Mouse (Mus musculus): ENCODE data around the gene 1190007I07Rik. TPM values are rescaled to one million over a fixed set of nuclear protein-coding genes. Genes with fewer than 3 reads are reported as not detected.
"Not testable (repeated sequence)": the region's sequence is repeated elsewhere in the genome, so short reads cannot be mapped to it uniquely, and the experiment has no call there.

Gene 1190007I07Rik
- polyA plus RNA-seq, 1 experiment from 2014 or later, result 38.2 TPM

- not testable (repeated sequence) for H3K4me1 ChIP-seq (ENCODE audit: control insufficient read depth, insufficient read depth, low read length); H3K36me3 ChIP-seq (ENCODE audit: control insufficient read depth, insufficient read depth, low read length); H3K4me2 ChIP-seq; H3K4me3 ChIP-seq (ENCODE audit: low read depth, low read length); H3K27ac ChIP-seq (ENCODE audit: low read depth, low read length); H3K9ac ChIP-seq (ENCODE audit: low read depth, low read length); H3K27me3 ChIP-seq (ENCODE audit: control insufficient read depth, insufficient read depth, low read length); H3K9me3 ChIP-seq (replicated peaks; ENCODE audit: control insufficient read depth, low read length); ATAC-seq (replicated peaks; ENCODE audit: insufficient number of reproducible peaks, low FRiP score, low TSS enrichment)
- 68% methylated on average over 9 of the region's 9 CpGs for WGBS (ENCODE audit: insufficient replicate concordance)
Measured at GRCm38 (mm10) chr10:82589673-82590072, 33.4 kb downstream of the 1190007I07Rik start.

DNA sequence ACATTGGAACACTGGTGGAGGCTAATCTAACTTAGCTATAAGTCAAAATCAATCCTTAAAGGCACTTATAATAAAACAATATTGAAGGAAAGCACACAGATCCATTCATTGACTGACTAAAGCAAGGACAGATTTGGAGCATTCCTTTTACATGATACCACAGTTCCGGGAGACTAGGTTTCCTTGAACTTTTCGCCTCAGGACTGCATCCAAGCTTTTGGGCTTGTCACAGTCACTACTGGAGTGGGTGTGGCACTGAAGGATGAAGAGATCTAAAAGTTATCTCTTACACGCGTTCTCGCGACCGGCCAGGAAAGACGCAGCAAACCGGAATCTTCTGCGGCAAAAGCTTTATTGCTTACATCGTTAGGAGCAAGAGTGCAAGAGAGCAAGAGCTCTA is 51.9 kb downstream of the 1190007I07Rik start:
- 94% methylated on average over 11 of the region's 11 CpGs for WGBS (ENCODE audit: insufficient replicate concordance)
- ATAC-seq (replicated peaks; ENCODE audit: insufficient number of reproducible peaks, low FRiP score, low TSS enrichment); H3K4me2 ChIP-seq: not testable (repeated sequence)

More for the DNA sequence above, 51.9 kb downstream of the 1190007I07Rik start:
- not testable (repeated sequence) for H3K27me3 ChIP-seq (ENCODE audit: control insufficient read depth, insufficient read depth, low read length); H3K36me3 ChIP-seq (ENCODE audit: control insufficient read depth, insufficient read depth, low read length); H3K27ac ChIP-seq (ENCODE audit: low read depth, low read length); H3K9ac ChIP-seq (ENCODE audit: low read depth, low read length); H3K4me3 ChIP-seq (ENCODE audit: low read depth, low read length); H3K9me3 ChIP-seq (replicated peaks; ENCODE audit: control insufficient read depth, low read length); H3K4me1 ChIP-seq (ENCODE audit: control insufficient read depth, insufficient read depth, low read length)

Other genes with a start within 250 kb of the 1190007I07Rik start
- not detected in 2 replicates for gene Gm1553, start 130.6 kb downstream of the 1190007I07Rik start, polyA plus RNA-seq (2014; fragmentation: Nextera tagmentation; extraction: Ambion mirVana)
- gene Tdg, start 6.6 kb upstream of the 1190007I07Rik start, polyA plus RNA-seq (2014; fragmentation: Nextera tagmentation; extraction: Ambion mirVana), result 115 and 140 TPM in 2 replicates
- 1.4 and 1.6 TPM in 2 replicates for gene Glt8d2, start 67.4 kb upstream of the 1190007I07Rik start, polyA plus RNA-seq (2014; fragmentation: Nextera tagmentation; extraction: Ambion mirVana)
- gene Hcfc2, start 72.9 kb upstream of the 1190007I07Rik start, polyA plus RNA-seq (2014; fragmentation: Nextera tagmentation; extraction: Ambion mirVana), result 42.8 and 45.8 TPM in 2 replicates
- 27.1 and 29.9 TPM in 2 replicates for gene Nfyb, start 140.9 kb upstream of the 1190007I07Rik start, polyA plus RNA-seq (2014; fragmentation: Nextera tagmentation; extraction: Ambion mirVana)
- 88.2 and 92.3 TPM in 2 replicates for gene Txnrd1, start 210.7 kb upstream of the 1190007I07Rik start, polyA plus RNA-seq (2014; fragmentation: Nextera tagmentation; extraction: Ambion mirVana)
- gene Eid3, start 243.4 kb upstream of the 1190007I07Rik start, polyA plus RNA-seq (2014; fragmentation: Nextera tagmentation; extraction: Ambion mirVana), result 0.20 and 0.23 TPM in 2 replicates